Mouse (Mus musculus): ENCODE measurements around the gene Nipal1.

GRCm38 (mm10) chr5:72709976-72710375, 62.4 kb downstream of the Nipal1 start:
- TF ChIP-seq CTCF (IDR thresholded peaks at IDR 0.05; ENCODE audit: extremely low read depth, insufficient read depth, insufficient read length, insufficient replicate concordance) (no peak), POLR2A (IDR thresholded peaks at IDR 0.05; ENCODE audit: low read depth, low read length) (no peak)
